Mouse (Mus musculus): ENCODE measurements at regions not wholly inside any gene's neighbourhood (a gene's known extent, or its start where the extent isn't known, plus 50 kb on each side); places are given as distances from the start of the nearest gene placed in this dataset.

DNA sequence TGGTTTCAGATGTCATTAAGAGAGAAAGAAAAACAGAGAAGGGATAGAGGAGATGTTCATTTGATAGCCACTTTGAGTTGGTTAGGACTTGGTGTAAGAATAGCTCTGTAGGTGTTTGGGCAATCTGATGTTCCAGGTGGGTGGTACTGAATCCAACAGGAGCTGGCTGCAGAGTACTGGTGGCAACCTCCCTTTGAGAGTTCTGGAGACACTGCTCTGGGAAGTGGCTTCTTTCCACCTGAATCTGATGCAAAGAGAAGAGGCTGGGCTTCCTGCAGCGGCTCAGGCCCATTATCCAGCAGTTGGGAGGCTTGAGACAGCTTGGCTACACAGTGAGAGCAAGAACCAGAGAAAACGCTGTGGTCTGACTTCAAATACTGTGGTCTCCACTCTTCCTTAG is 77.0 kb upstream of the Podxl start:
- TF ChIP-seq POLR2A (IDR thresholded peaks at IDR 0.05; ENCODE audit: borderline replicate concordance, extremely low read depth, insufficient read depth, insufficient read length, poor library complexity, severe bottlenecking) (no peak), CTCF (IDR thresholded peaks at IDR 0.05; ENCODE audit: borderline replicate concordance, extremely low read depth, insufficient read depth, insufficient read length) (no peak)
